Mouse (Mus musculus) effector memory CD4-positive, alpha-beta T cell, adult 5 months (primary cell): ENCODE measurements around the gene Klrb1c. TPM values are rescaled to one million over a fixed set of nuclear protein-coding genes. Genes with fewer than 3 reads are reported as not detected.

Experiments
- polyA plus RNA-seq: library from polyadenylated mRNA; unstranded; fragments of 100-300 nt; shearing (Covaris generic); gene quantifications from one replicate; pipeline ENCODE4 v1.2.1, GENCODE M21; 2017

Klrb1c gene
- polyA plus RNA-seq: 9.7 TPM

GRCm38 (mm10) chr6:128789115-128789514 is at the start of gene Klrb1c:
Gene Klrb1c (minus strand): TSS chr6:128789215.

GRCm38 (mm10) chr6:128826132-128826531 is 37.1 kb upstream of the Klrb1c start, which contains the start of the genes Gm44511 and Klrb1b:
Gene Gm44511 (minus strand): TSS chr6:128826315.
Gene Klrb1b (minus strand): TSS chr6:128826331.

Other genes with a start within 250 kb of the Klrb1c start
- not detected for gene A2ml1, start 207.6 kb downstream of the Klrb1c start, polyA plus RNA-seq
- not detected for gene Klrb1a, start 165.7 kb downstream of the Klrb1c start, polyA plus RNA-seq
- gene Clec2h, start 126.8 kb downstream of the Klrb1c start, polyA plus RNA-seq: not detected
- not detected for gene Klrb1, start 66.2 kb downstream of the Klrb1c start, polyA plus RNA-seq
- not detected for gene Gm44511, start 37.1 kb upstream of the Klrb1c start, polyA plus RNA-seq
- 0.51 TPM for gene Klrb1b, start 37.1 kb upstream of the Klrb1c start, polyA plus RNA-seq
- 99.2 TPM for gene Clec2i, start 98.4 kb upstream of the Klrb1c start, polyA plus RNA-seq
- 2.1 TPM for gene BC035044, start 101.9 kb upstream of the Klrb1c start, polyA plus RNA-seq
- not detected for gene Clec2g, start 145.2 kb upstream of the Klrb1c start, polyA plus RNA-seq